Mouse (Mus musculus): ENCODE measurements around the gene Krt222. TPM values are rescaled to one million over a fixed set of nuclear protein-coding genes. Genes with fewer than 3 reads are reported as not detected.

The Krt222 gene
- polyA plus RNA-seq (2014; fragmentation: Illumina TruSeq; extraction: RNeasy Lipid Tissue Mini Kit (QIAGEN cat#74804); ENCODE audit: low read depth, low replicate concordance) = 20.8 TPM

GRCm38 (mm10) chr11:99243820-99244374 is at the start of gene Krt222:
Gene Krt222, minus strand, starts transcription at chr11:99244085.

GRCm38 (mm10) chr11:99284833-99285312 is 41.0 kb upstream of the Krt222 start, which contains the start of gene Krt24:
Gene Krt24, minus strand, starts transcription at chr11:99285262.

DNA sequence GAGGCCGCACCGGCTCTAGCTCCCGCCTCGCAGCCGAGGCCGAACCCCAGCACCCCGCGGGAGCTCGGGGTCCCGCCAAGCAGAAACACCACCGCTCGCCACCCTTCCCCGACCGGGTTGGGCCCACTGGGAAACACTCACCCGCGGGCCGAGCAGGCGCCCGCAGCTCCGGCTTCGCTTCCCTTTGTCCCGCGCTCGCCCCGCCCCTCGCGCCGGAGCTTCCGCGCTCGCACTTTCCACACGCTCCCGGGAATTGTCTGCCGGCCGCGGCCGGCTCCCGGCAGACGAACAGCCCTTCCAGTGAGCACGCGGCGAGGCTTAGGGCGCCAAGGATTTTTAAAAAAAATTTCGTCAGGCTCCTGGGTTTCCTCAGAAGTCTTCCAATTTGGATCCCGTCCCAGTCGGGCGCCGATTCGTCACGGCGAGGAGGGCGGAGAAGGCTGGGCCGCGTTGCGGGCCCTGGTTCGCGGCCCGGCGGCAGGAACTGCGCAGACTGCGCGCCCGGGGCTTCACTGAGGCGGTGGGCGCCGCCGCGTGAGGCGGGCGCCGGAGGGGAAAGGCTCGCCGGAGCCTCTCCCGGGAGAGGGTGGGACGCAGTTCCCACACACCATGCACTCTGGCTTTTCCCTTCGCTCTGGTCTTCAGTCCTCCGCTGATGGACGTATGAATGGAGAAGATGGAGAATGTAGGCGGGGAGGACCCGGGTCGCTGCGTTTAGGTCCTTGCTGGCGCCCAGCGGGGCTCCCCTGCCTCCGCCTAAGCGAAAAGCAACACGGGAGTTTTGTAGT is 13.4 kb downstream of the Krt222 start, which contains the start of gene Smarce1:
Gene Smarce1 (minus strand): TSS at position 757 of the 788 bp plus-strand sequence.

Other genes starting within 250 kb of the Krt222 start
- 0.60 TPM for gene Top2a, start 219.9 kb downstream of the Krt222 start, polyA plus RNA-seq (2014; fragmentation: Illumina TruSeq; extraction: RNeasy Lipid Tissue Mini Kit (QIAGEN cat#74804); ENCODE audit: low read depth, low replicate concordance)
- 96.6 TPM for gene Igfbp4, start 202.8 kb downstream of the Krt222 start, polyA plus RNA-seq (2014; fragmentation: Illumina TruSeq; extraction: RNeasy Lipid Tissue Mini Kit (QIAGEN cat#74804); ENCODE audit: low read depth, low replicate concordance)
- gene Tns4, start 154.8 kb downstream of the Krt222 start, polyA plus RNA-seq (2014; fragmentation: Illumina TruSeq; extraction: RNeasy Lipid Tissue Mini Kit (QIAGEN cat#74804); ENCODE audit: low read depth, low replicate concordance) = 0.42 TPM
- 0.52 TPM for gene Ccr7, start 89.0 kb downstream of the Krt222 start, polyA plus RNA-seq (2014; fragmentation: Illumina TruSeq; extraction: RNeasy Lipid Tissue Mini Kit (QIAGEN cat#74804); ENCODE audit: low read depth, low replicate concordance)
- 75.9 TPM for gene Smarce1, start 13.1 kb downstream of the Krt222 start, polyA plus RNA-seq (2014; fragmentation: Illumina TruSeq; extraction: RNeasy Lipid Tissue Mini Kit (QIAGEN cat#74804); ENCODE audit: low read depth, low replicate concordance)
- gene Krt24, start 41.2 kb upstream of the Krt222 start, polyA plus RNA-seq (2014; fragmentation: Illumina TruSeq; extraction: RNeasy Lipid Tissue Mini Kit (QIAGEN cat#74804); ENCODE audit: low read depth, low replicate concordance) = not detected
- gene Krt25, start 78.9 kb upstream of the Krt222 start, polyA plus RNA-seq (2014; fragmentation: Illumina TruSeq; extraction: RNeasy Lipid Tissue Mini Kit (QIAGEN cat#74804); ENCODE audit: low read depth, low replicate concordance) = not detected
- not detected for gene Krt26, start 93.9 kb upstream of the Krt222 start, polyA plus RNA-seq (2014; fragmentation: Illumina TruSeq; extraction: RNeasy Lipid Tissue Mini Kit (QIAGEN cat#74804); ENCODE audit: low read depth, low replicate concordance)
- not detected for gene Krt27, start 107.0 kb upstream of the Krt222 start, polyA plus RNA-seq (2014; fragmentation: Illumina TruSeq; extraction: RNeasy Lipid Tissue Mini Kit (QIAGEN cat#74804); ENCODE audit: low read depth, low replicate concordance)
- gene Krt28, start 130.8 kb upstream of the Krt222 start, polyA plus RNA-seq (2014; fragmentation: Illumina TruSeq; extraction: RNeasy Lipid Tissue Mini Kit (QIAGEN cat#74804); ENCODE audit: low read depth, low replicate concordance) = not detected
- gene Krt10, start 145.3 kb upstream of the Krt222 start, polyA plus RNA-seq (2014; fragmentation: Illumina TruSeq; extraction: RNeasy Lipid Tissue Mini Kit (QIAGEN cat#74804); ENCODE audit: low read depth, low replicate concordance) = 4.5 TPM
- not detected for gene Krt12, start 178.2 kb upstream of the Krt222 start, polyA plus RNA-seq (2014; fragmentation: Illumina TruSeq; extraction: RNeasy Lipid Tissue Mini Kit (QIAGEN cat#74804); ENCODE audit: low read depth, low replicate concordance)
- gene Krt20, start 194.1 kb upstream of the Krt222 start, polyA plus RNA-seq (2014; fragmentation: Illumina TruSeq; extraction: RNeasy Lipid Tissue Mini Kit (QIAGEN cat#74804); ENCODE audit: low read depth, low replicate concordance) = 0.31 TPM
- gene Krt23, start 249.1 kb upstream of the Krt222 start, polyA plus RNA-seq (2014; fragmentation: Illumina TruSeq; extraction: RNeasy Lipid Tissue Mini Kit (QIAGEN cat#74804); ENCODE audit: low read depth, low replicate concordance) = not detected

Data from heart, adult 10 weeks (tissue).